Mouse (Mus musculus) ES-CJ7 (cell line): Measurements from ENCODE around the gene Fbxw11.

Experiments used
- DNase-seq: peaks from one replicate; pipeline ENCODE4 v3.0.0; 2011; ENCODE audit warnings: low read depth, low spot score

The Fbxw11 gene

GRCm38 (mm10) chr11:32623912-32624311, 18.6 kb upstream of the Fbxw11 start:
- DNase-seq: no peak

GRCm38 (mm10) chr11:32625677-32626076, 16.8 kb upstream of the Fbxw11 start:
- DNase-seq: peak; percentile 56

- no peak for DNase-seq
Measured at GRCm38 (mm10) chr11:32626079-32626478, 16.4 kb upstream of the Fbxw11 start.

- DNase-seq: no peak
Measured at GRCm38 (mm10) chr11:32627900-32628299, 14.6 kb upstream of the Fbxw11 start.

- DNase-seq: no peak
Measured at GRCm38 (mm10) chr11:32629713-32630211, 12.8 kb upstream of the Fbxw11 start.

- DNase-seq: no peak
Measured at GRCm38 (mm10) chr11:32632671-32633070, 9.9 kb upstream of the Fbxw11 start.

- DNase-seq: peak; percentile 74
Measured at GRCm38 (mm10) chr11:32633542-32633941, 9.0 kb upstream of the Fbxw11 start.

GRCm38 (mm10) chr11:32634143-32634542, 8.4 kb upstream of the Fbxw11 start:
- no peak for DNase-seq

GRCm38 (mm10) chr11:32634842-32635241, 7.7 kb upstream of the Fbxw11 start:
- DNase-seq: no peak

GRCm38 (mm10) chr11:32636275-32636674, 6.2 kb upstream of the Fbxw11 start:
- DNase-seq: no peak

- no peak for DNase-seq
Measured at GRCm38 (mm10) chr11:32638521-32639255, 3.8 kb upstream of the Fbxw11 start.

GRCm38 (mm10) chr11:32640617-32641016, 1.9 kb upstream of the Fbxw11 start:
- DNase-seq: peak; percentile 52

GRCm38 (mm10) chr11:32642899-32643886, 669 bp downstream of the Fbxw11 start:
- no peak for DNase-seq

- no peak for DNase-seq
Measured at GRCm38 (mm10) chr11:32644010-32644409, 1.5 kb downstream of the Fbxw11 start.

- no peak for DNase-seq
Measured at GRCm38 (mm10) chr11:32647265-32647664, 4.7 kb downstream of the Fbxw11 start.

GRCm38 (mm10) chr11:32650236-32650749, 7.8 kb downstream of the Fbxw11 start:
- no peak for DNase-seq

GRCm38 (mm10) chr11:32650893-32651590, 8.5 kb downstream of the Fbxw11 start:
- no peak for DNase-seq

- no peak for DNase-seq
Measured at GRCm38 (mm10) chr11:32651723-32652122, 9.2 kb downstream of the Fbxw11 start.

- DNase-seq: no peak
Measured at GRCm38 (mm10) chr11:32662082-32662656, 19.6 kb downstream of the Fbxw11 start.

- DNase-seq: no peak
Measured at GRCm38 (mm10) chr11:32665639-32666038, 23.1 kb downstream of the Fbxw11 start.

- no peak for DNase-seq
Measured at GRCm38 (mm10) chr11:32666983-32667382, 24.5 kb downstream of the Fbxw11 start.
